Mouse (Mus musculus) kidney, adult 2 months (tissue): Measurements from ENCODE around the gene Ocrl. TPM values are rescaled to one million over a fixed set of nuclear protein-coding genes. Genes with fewer than 3 reads are reported as not detected.
A peak's percentile ranks its signal among the peaks of the same experiment; 100 is the strongest.

Source experiments
- DNase-seq: peaks from one replicate; pipeline ENCODE4 v3.0.0; 2021
- H3K27ac ChIP-seq: fragments of 200-500 bp; 2 replicates; pipeline ENCODE4 v1.5.1; 2012; ENCODE audit warnings: low read depth, low read length, control low read depth, inconsistent platforms; ENCODE audit not compliant: insufficient read depth
- H3K27me3 ChIP-seq: fragments of 200-500 bp; replicated peaks from 2 replicates; pipeline ENCODE4 v1.6.1; 2012; ENCODE audit warnings: mild to moderate bottlenecking, moderate library complexity, low read length, inconsistent platforms; ENCODE audit not compliant: control insufficient read depth, insufficient read depth
- H3K36me3 ChIP-seq: fragments of 200-500 bp; 2 replicates; pipeline ENCODE4 v1.6.1; 2012; ENCODE audit warnings: mild to moderate bottlenecking, moderate library complexity, low read length, inconsistent platforms; ENCODE audit not compliant: control insufficient read depth, insufficient read depth
- H3K4me1 ChIP-seq: fragments of 200-500 bp; 2 replicates; pipeline ENCODE4 v1.6.1; 2011; ENCODE audit warnings: low read length; ENCODE audit not compliant: control insufficient read depth, insufficient read depth
- H3K4me3 ChIP-seq: fragments of 200-500 bp; 2 replicates; pipeline ENCODE4 v1.5.1; 2011; ENCODE audit warnings: mild to moderate bottlenecking, low read depth, low read length, control low read depth; ENCODE audit not compliant: insufficient read depth
- CTCF ChIP-seq: fragments of 200-500 bp; conservative IDR thresholded peaks from 2 replicates; pipeline ENCODE4 v1.5.1; 2011; ENCODE audit warnings: low read depth, mild to moderate bottlenecking, control low read depth, low read length, moderate library complexity, mixed read lengths; ENCODE audit not compliant: insufficient read depth, insufficient read length
- POLR2A ChIP-seq: fragments of 200-500 bp; IDR thresholded peaks from one replicate; pipeline ENCODE4 v1.6.1; 2011; ENCODE audit warnings: low read depth, low read length, control low read depth
- WGBS: fragments of 180-500 bp; shearing (Covaris S2); methylation state at CpG from one replicate; pipeline ENCODE4 v1.1.7; 2018; 5-methylcytosine and 5-hydroxymethylcytosine counted together
- polyA plus RNA-seq: library from polyadenylated mRNA; depleted of rRNA; stranded (reverse); fragments of >200 nt; gene quantifications from 2 replicates; pipeline ENCODE4 v1.2.3, GENCODE M21; 2012

Ocrl gene
- polyA plus RNA-seq, 1 experiment: 10.2 TPM

- DNase-seq: peak; percentile 17
- no peak for TF ChIP-seq POLR2A
- no peak for TF ChIP-seq CTCF
- H3K27me3 ChIP-seq: no peaks in the 10 kb centered on the region
- peak overlapping the region; percentile 73 for H3K4me3 ChIP-seq
- H3K27ac ChIP-seq: no peak overlapping the region
- H3K36me3 ChIP-seq: no peaks in the 10 kb centered on the region
- 4% methylated on average over 8 of the region's 8 CpGs for WGBS
- H3K4me1 ChIP-seq: no peaks in the 10 kb centered on the region
Measured at GRCm38 (mm10) chrX:47912904-47913542, 836 bp downstream of the Ocrl start.

GRCm38 (mm10) chrX:47913543-47913938 lies 1.4 kb downstream of the Ocrl start:
- H3K27ac ChIP-seq: no peak overlapping the region
- DNase-seq: peak; percentile 0
- TF ChIP-seq CTCF (no peak), POLR2A (no peak)
- H3K4me3 ChIP-seq: no peak overlapping the region
- no peaks in the 10 kb centered on the region for H3K36me3 ChIP-seq
- H3K27me3 ChIP-seq: no peaks in the 10 kb centered on the region
- WGBS: 58% methylated on average over 7 of the region's 7 CpGs
- no peaks in the 10 kb centered on the region for H3K4me1 ChIP-seq

GRCm38 (mm10) chrX:47916831-47917230 lies 4.6 kb downstream of the Ocrl start:
- no peak overlapping the region for H3K27ac ChIP-seq
- no peak for DNase-seq
- H3K27me3 ChIP-seq: no peaks in the 10 kb centered on the region
- no peak overlapping the region for H3K4me3 ChIP-seq
- TF ChIP-seq POLR2A (no peak), CTCF (no peak)
- 45% methylated on average over 1 of the region's 1 CpGs for WGBS
- H3K4me1 ChIP-seq: no peaks in the 10 kb centered on the region
- H3K36me3 ChIP-seq: no peaks in the 10 kb centered on the region

GRCm38 (mm10) chrX:47920541-47920940 lies 8.4 kb downstream of the Ocrl start:
- no peak overlapping the region for H3K4me3 ChIP-seq
- TF ChIP-seq CTCF (no peak), POLR2A (no peak)
- 83% methylated on average over 5 of the region's 5 CpGs for whole genome bisulfite sequencing
- no peaks in the 10 kb centered on the region for H3K4me1 ChIP-seq
- no peaks in the 10 kb centered on the region for H3K36me3 ChIP-seq
- H3K27ac ChIP-seq: no peak overlapping the region
- DNase-seq: no peak
- H3K27me3 ChIP-seq: no peaks in the 10 kb centered on the region

GRCm38 (mm10) chrX:47927981-47928380 lies 15.8 kb downstream of the Ocrl start:
- no peak for DNase-seq
- H3K4me3 ChIP-seq: no peak overlapping the region
- TF ChIP-seq POLR2A (no peak), CTCF (no peak)
- no peaks in the 10 kb centered on the region for H3K4me1 ChIP-seq
- H3K27me3 ChIP-seq: no peaks in the 10 kb centered on the region
- H3K27ac ChIP-seq: no peak overlapping the region
- peaks cover 2% of the 10 kb centered on the region; the same call in 1 of the 2 replicates for H3K36me3 ChIP-seq
- 58% methylated on average over 3 of the region's 3 CpGs for WGBS

GRCm38 (mm10) chrX:47930449-47930848 lies 18.3 kb downstream of the Ocrl start:
- no peak for TF ChIP-seq CTCF
- no peak for TF ChIP-seq POLR2A
- peaks cover 2% of the 10 kb centered on the region; the same call in 1 of the 2 replicates for H3K36me3 ChIP-seq
- H3K27me3 ChIP-seq: no peaks in the 10 kb centered on the region
- H3K4me1 ChIP-seq: no peaks in the 10 kb centered on the region
- H3K4me3 ChIP-seq: no peak overlapping the region
- WGBS: 67% methylated on average over 3 of the region's 3 CpGs
- H3K27ac ChIP-seq: no peak overlapping the region
- no peak for DNase-seq

- no peak for TF ChIP-seq CTCF
- TF ChIP-seq POLR2A: no peak
- WGBS: 91% methylated on average over 11 of the region's 11 CpGs
Measured at GRCm38 (mm10) chrX:47934352-47934751, 22.2 kb downstream of the Ocrl start.

More at GRCm38 (mm10) chrX:47934352-47934751, 22.2 kb downstream of the Ocrl start:
- peaks cover 2% of the 10 kb centered on the region; the same call in 1 of the 2 replicates for H3K36me3 ChIP-seq
- no peak for DNase-seq
- H3K27me3 ChIP-seq: no peaks in the 10 kb centered on the region
- H3K27ac ChIP-seq: no peak overlapping the region
- no peak overlapping the region for H3K4me3 ChIP-seq
- H3K4me1 ChIP-seq: no peaks in the 10 kb centered on the region
